ENCODE assay signal across 8 mouse cellular contexts in the genomic region with DNA sequence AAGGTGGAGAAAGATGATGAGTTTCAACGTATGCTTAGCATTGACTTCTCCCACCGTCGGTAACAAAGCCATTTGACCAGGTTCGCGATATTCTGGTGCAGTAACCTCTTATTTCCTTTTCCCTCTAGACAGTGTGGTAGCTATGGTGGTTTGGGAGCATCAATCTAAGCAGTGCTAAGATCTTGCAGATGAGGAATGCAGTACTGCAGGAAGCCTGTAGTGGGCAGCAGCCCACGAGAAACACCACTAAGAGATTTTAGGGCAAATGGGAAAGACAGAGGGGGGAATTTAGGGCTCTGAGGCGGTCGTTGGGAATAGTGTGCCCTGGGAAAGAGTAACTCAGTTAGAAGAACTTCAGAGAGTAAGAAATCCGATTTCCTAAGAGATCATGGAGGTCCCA. TPM values are rescaled to one million over a fixed set of nuclear protein-coding genes. Genes with fewer than 3 reads are reported as not detected.
DNase-seq lines count a peak whose midpoint lies in the region; ATAC-seq lines count a peak whose summit lies in the region.

No protein-coding gene starts in this region.

- peak; percentile 58 for ATAC-seq in forebrain, embryonic 11.5 days (replicated peaks; ENCODE audit: low FRiP score)
- ATAC-seq in hindbrain, embryonic 12.5 days (ENCODE audit: low FRiP score), result peak; percentile 70
- ATAC-seq in megakaryocyte-erythroid progenitor cell, adult 5-6 weeks (replicated peaks; ENCODE audit: low FRiP score, low TSS enrichment, poor library complexity, severe bottlenecking), result peak; percentile 66

- H3K36me3 ChIP-seq in forebrain, embryonic 11.5 days (ENCODE audit: control insufficient read depth, insufficient read depth, low read length), result no peaks in the 10 kb centered on the region
- H3K36me3 ChIP-seq in hindbrain, embryonic 12.5 days, result no peaks in the 10 kb centered on the region
- H3K36me3 ChIP-seq in splenic B cell, adult 2 months (ENCODE audit: control insufficient read depth, insufficient read depth, low read length, poor library complexity, severe bottlenecking), result no peaks in the 10 kb centered on the region

- no peaks in the 10 kb centered on the region for H3K9me3 ChIP-seq in forebrain, embryonic 11.5 days (ENCODE audit: control insufficient read depth, low read length)
- no peaks in the 10 kb centered on the region for H3K9me3 ChIP-seq in hindbrain, embryonic 12.5 days (replicated peaks)

- 16% methylated on average over 9 of the region's 9 CpGs for WGBS in forebrain, embryonic 11.5 days
- WGBS in hindbrain, embryonic 12.5 days, result 15% methylated on average over 9 of the region's 9 CpGs

- H3K4me1 ChIP-seq in forebrain, embryonic 11.5 days (replicated peaks; ENCODE audit: control insufficient read depth, insufficient read depth, low read length), result 0 out of 2 replicates have a peak, but pooled peaks cover 2% of the 10 kb centered on the region
- H3K4me1 ChIP-seq in hindbrain, embryonic 12.5 days, result peaks cover 15% of the 10 kb centered on the region

- peak overlapping the region; percentile 86; the same call in 1 of the 2 replicates for H3K27ac ChIP-seq in forebrain, embryonic 11.5 days (ENCODE audit: low read depth, low read length)
- peak overlapping the region; percentile 81 for H3K27ac ChIP-seq in hindbrain, embryonic 12.5 days

- no peaks in the 10 kb centered on the region for H3K27me3 ChIP-seq in forebrain, embryonic 11.5 days (ENCODE audit: control insufficient read depth, insufficient read depth, low read length)
- H3K27me3 ChIP-seq in hindbrain, embryonic 12.5 days, result 0 out of 2 replicates have a peak, but pooled peaks cover 4% of the 10 kb centered on the region
- no peaks in the 10 kb centered on the region for H3K27me3 ChIP-seq in splenic B cell, adult 2 months (ENCODE audit: control insufficient read depth, insufficient read depth, low read length, poor library complexity, severe bottlenecking)

- no peak overlapping the region for H3K9ac ChIP-seq in forebrain, embryonic 11.5 days (ENCODE audit: low read length)
- 0 out of 2 replicates have a peak overlapping the region, but pooled peaks have one; percentile 72 for H3K9ac ChIP-seq in hindbrain, embryonic 12.5 days

- H3K4me2 ChIP-seq in forebrain, embryonic 11.5 days (ENCODE audit: low read depth, low read length, severe bottlenecking), result peak overlapping the region; percentile 58
- H3K4me2 ChIP-seq in hindbrain, embryonic 12.5 days (replicated peaks), result peak overlapping the region; percentile 57

- peak overlapping the region; percentile 54 for H3K4me3 ChIP-seq in forebrain, embryonic 11.5 days (ENCODE audit: low read depth, low read length)
- H3K4me3 ChIP-seq in hindbrain, embryonic 12.5 days, result peak overlapping the region; percentile 46

- intact Hi-C loops in left cerebral cortex, postnatal 4 days (cut with DNase I), result loop anchor here (10.0 kb wide), 1 partner anchor 168 kb away; no protein-coding TSS in a partner anchor

- DNase-seq in kidney, adult 18-20 months, result peak; percentile 65
- no peak for DNase-seq in kidney, adult 11 months
- peak; percentile 29 for DNase-seq in c-Kit-positive CD71-positive TER-119-negative erythroid progenitor cells, embryonic 14.5 days (ENCODE audit: low read depth)
- peak; percentile 63 for DNase-seq in forebrain, embryonic 11.5 days (ENCODE audit: low spot score)
- DNase-seq in left cerebral cortex, postnatal 4 days, result peak; percentile 63
- DNase-seq in splenic B cell, adult 2 months (ENCODE audit: low read depth, low spot score), result peak; percentile 51

RNA-seq across cellular contexts. Expression of a gene that starts 9.0 kb away (rescaled TPM):
- 7.6 and 9.5 TPM in 2 replicates for polyA plus RNA-seq in forebrain, embryonic 11.5 days (2014; fragmentation: Nextera tagmentation; extraction: Ambion mirVana)
- 14.8 and 16.4 TPM in 2 replicates for polyA plus RNA-seq in hindbrain, embryonic 12.5 days (2016; fragmentation: Nextera tagmentation; extraction: Ambion mirVana)
- total RNA-seq in left cerebral cortex, postnatal 4 days (2021), result 10 to 100 TPM; 91.0 to 98.1 TPM
- total RNA-seq in megakaryocyte-erythroid progenitor cell, adult 5-6 weeks (2014; fragmentation: Nextera tagmentation), result 11.7 and 13.5 TPM in 2 replicates
- 11.4 and 12.0 TPM in 2 replicates for total RNA-seq in megakaryocyte-erythroid progenitor cell, adult 5-6 weeks (2017)

RNA-seq across cellular contexts. Expression of a gene that starts 46.8 kb away (rescaled TPM):
- polyA plus RNA-seq in forebrain, embryonic 11.5 days (2014; fragmentation: Nextera tagmentation; extraction: Ambion mirVana), result 6.4 and 6.5 TPM in 2 replicates
- 16.4 and 22.2 TPM in 2 replicates for polyA plus RNA-seq in hindbrain, embryonic 12.5 days (2016; fragmentation: Nextera tagmentation; extraction: Ambion mirVana)
- total RNA-seq in left cerebral cortex, postnatal 4 days (2021), result 10 to 100 TPM; 13.5 to 16.3 TPM
- total RNA-seq in megakaryocyte-erythroid progenitor cell, adult 5-6 weeks (2014; fragmentation: Nextera tagmentation), result not detected in 2 replicates
- 1.0 TPM in 1 of 2 replicates, not detected in the other for total RNA-seq in megakaryocyte-erythroid progenitor cell, adult 5-6 weeks (2017)

Comparison
In these comparisons a context has a peak if more than half of its experiments do, and no peak if none do; other contexts are left out.
1. RNA of a gene that starts 9.0 kb away (total RNA-seq): 91.0 to 98.1 TPM in left cerebral cortex, postnatal 4 days; 11.4 to 13.5 TPM in megakaryocyte-erythroid progenitor cell, adult 5-6 weeks; every median in the first group is over 4 times any median in the second.
2. RNA of a gene that starts 46.8 kb away (total RNA-seq): 13.5 to 16.3 TPM in left cerebral cortex, postnatal 4 days; 1.0 TPM in megakaryocyte-erythroid progenitor cell, adult 5-6 weeks; every median in the first group is over 4 times any median in the second.
3. Peak in every context shown above with its lines, with median percentiles within 50 percentile points of each other: ATAC-seq.